Mouse (Mus musculus) right cerebral cortex, postnatal 10 days (tissue): ENCODE results near the gene Arntl.

Experiments used
- DNase-seq, 2 experiments: peaks; one replicate each; pipeline ENCODE4 v3.0.0; 2021; ENCODE audit warnings: low spot score in 2 of 2

Arntl gene

DNA sequence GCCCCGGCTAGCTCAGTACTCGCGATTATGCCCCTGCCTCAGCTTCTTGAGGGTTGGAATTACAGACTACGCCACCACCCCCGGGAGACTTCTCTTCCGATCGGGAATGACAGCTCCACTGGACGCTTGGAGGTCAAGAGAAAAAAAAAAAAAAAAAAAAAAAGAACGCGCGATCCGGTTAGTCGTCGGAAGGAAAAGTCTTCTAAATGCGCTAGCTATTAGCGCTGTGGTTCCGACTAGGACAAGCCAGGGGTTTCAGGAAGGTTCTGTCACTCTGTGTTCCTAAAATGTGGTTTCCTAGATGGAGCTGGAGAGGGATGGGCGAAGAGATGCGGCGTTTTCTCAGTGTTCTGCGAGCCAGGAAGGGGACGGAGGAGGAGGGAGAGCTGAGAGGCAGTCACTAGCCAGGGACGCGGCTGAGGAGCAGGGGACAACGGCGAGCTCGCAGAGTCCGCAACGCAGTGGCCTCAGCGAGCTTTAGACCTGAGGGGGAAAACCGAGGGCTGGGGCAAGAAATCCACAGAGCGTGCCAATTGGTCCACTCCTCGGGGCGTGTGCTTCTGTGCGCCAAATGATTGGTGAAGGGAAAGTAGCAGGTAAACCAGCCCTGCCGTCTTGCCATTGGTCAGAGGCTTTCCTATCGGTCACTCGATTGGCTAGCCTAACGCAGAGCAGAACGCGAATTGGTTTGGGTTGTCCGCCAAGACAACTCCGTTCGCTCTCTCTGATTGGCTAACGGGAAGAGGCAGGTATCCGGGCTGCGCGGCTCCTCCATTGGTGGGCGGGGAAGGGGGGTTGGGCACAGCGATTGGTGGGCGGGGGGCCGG, at the start of gene Arntl:
Arntl (plus strand) TSS at position 822 of the 827 bp plus-strand sequence.
- DNase-seq: peak; percentile 98 to 99

DNA sequence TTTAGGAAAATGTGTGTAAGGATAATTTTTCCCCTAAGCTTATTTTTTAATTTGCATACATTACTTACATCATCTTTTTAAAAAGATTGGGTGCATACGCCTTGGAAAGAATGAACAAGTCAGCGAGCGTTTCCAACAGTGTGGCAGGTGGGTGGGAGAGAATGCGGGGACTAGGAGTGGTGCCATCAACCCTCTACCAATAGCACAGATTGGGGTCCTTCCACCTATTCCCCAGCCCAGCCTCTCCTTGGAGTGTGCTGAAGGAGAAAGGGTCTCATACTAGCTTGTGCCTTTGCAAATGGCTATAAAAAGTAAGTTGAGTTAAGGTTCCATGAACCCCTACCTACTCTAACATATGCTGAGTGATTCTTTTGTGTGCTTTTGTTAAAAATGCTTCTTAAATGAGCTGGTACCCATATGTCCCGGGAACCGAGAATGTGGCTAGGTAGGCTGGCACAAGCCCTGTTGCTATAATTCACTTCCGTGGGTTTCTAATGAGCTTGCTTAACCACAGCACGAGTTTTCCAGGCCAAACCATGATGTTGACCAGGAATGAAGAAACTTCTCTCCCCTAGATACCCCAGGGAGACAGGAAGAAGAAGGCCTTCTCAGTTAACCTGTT, 46.1 kb upstream of the Arntl start:
- peak in 1 of 2 experiments; percentile 40 for DNase-seq

DNA sequence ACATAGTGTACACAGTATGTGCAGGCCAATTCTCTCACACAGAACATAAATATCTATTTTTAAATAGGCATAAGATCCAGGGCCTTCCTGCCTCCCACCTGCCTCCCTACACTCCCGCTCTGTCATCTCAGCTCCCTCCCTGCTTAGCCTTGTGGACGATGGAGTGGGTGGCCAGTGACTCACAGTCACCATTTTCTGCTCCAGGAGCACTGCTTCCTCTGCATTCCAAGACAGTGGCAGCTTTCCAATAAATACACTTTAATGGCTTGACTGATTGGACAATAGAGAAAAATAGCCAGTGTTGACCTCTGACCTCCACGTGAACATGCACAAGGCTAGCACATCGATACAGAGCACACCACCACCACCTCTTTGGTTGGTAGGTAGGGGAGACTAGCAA, 42.5 kb upstream of the Arntl start:
- DNase-seq: no peak

DNA sequence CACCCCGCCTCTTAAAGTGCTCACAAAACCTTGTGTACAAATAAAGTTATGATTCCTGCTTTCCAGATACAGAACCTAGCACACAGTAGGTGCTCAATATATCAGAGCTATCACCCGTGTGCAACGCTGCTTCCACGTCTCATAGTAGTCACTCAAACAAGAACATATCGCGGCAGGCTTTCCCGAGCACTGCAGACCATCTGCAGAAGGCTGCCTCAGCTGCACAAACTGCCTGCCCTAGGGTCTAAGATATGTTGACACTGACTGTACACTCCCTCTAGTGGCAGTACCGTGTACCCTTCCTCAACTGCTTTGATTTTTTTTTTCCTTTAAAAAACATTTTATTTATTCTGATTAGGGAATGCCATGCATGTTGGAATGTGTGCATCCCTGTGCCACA, 40.2 kb upstream of the Arntl start:
- peak in 1 of 2 experiments; percentile 59 for DNase-seq

DNA sequence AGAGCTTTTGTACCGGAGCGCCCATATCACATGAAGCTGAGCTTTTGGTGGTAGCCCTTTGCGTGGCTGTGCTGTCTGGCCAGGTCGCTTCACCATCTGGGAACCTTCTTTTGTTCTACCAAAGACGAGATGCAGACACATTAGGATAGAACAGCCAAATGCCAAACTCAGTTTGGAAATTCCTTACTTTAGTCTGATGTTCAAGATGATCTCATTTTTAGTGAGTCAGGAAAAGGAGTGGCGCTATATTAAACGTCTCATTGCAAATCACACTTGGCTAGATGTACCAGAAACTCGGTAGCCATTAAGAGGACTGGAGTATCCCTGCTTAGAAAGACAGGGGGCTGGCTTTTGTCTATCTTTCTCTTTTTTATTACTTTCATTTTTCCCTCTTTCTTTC, 38.7 kb upstream of the Arntl start:
- no peak for DNase-seq

DNA sequence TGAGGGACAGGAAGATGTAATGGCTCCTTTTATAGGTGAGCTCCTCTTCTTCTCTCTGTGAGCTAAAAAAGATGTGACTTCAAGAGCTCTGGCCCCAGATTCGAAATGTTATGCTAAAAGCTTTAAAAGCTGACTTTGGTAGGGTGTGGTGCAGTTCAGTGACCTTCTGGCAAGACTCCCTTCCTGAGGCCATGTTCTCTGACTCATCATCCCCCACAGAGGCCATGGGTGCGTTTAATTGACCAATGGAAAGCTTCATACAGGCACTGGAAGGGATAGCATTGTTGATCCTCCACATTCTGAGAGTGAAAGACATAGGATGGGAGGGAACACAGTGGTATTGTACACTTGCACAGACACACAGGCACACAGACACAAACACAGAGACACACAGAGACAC, 34.8 kb upstream of the Arntl start:
- no peak for DNase-seq

DNA sequence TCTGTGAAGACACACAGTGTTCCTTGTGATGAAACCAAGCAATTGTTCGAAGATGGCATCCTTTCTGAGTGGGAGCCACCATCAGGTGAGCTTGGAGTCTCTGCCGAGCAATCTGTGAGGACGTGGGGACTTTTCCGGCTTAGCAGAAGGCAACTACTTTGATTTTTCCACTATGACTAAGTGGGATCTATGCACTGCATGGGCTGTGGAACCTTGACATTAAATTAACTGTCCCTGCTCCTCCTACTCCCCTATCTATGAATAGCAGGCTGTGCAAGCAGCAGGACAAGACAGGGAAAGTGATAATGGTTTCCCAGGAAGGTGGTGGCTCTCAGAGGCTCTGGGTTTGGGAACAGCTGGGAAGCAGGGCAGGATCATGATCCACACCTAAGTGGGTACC, 31.8 kb upstream of the Arntl start:
- no peak for DNase-seq

DNA sequence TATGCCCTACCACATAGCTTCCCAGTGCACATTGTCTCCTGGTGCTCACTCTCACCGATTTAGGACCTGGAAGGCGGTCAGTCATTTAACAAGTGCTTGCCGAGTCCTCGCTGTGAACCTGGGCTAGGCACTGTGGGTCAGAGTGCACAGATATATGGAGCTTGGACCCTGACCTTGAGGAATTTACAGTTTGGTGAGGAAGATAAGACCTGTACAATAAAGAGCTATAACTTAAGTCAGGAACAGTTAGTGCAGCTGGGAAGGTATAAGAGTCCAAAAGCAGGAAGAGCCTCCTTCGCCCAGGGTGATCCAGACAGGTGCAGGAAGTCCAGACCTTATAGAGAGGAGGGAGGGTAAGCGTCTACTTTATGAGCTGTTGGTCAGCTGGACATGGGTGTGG, 29.2 kb upstream of the Arntl start:
- DNase-seq: no peak

DNA sequence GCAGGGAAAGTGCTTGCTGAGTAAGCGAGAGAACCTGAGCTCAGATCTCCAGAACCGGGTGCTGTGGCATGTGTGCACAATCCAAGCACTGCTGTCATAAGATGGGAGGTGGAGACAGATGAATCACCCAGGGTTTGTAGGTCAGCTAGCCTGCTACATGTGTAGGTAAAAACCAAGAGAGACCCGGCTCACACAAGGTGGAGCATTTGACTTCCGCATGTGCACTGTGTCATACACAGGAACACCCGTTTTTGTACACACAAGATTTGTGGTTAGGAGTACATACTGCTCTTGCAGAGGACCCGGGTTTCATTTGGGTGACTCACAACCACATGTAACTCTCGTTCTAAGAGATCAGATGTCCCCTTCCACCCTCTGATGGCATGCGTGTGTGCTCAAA, 23.5 kb upstream of the Arntl start:
- no peak for DNase-seq

DNA sequence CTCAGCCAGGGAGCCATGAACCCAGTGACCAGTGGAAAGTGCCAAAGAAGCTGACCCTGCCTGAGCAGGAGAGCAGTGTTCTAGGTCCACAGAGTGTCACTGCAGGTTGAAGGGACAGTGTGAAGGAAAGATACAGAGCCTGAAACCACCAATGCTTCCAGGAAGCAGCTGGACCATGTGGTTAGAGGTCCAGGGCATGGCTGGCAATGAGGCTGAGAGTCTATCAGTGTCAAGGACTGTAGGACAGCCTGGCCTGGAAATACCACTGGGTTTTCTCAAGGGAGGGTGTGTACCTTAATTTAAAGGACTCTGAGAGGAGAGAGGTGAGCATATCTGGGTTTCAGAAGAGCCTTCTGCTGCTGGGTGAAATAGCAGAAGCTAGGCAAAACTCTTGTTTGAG, 22.2 kb upstream of the Arntl start:
- DNase-seq: no peak

DNA sequence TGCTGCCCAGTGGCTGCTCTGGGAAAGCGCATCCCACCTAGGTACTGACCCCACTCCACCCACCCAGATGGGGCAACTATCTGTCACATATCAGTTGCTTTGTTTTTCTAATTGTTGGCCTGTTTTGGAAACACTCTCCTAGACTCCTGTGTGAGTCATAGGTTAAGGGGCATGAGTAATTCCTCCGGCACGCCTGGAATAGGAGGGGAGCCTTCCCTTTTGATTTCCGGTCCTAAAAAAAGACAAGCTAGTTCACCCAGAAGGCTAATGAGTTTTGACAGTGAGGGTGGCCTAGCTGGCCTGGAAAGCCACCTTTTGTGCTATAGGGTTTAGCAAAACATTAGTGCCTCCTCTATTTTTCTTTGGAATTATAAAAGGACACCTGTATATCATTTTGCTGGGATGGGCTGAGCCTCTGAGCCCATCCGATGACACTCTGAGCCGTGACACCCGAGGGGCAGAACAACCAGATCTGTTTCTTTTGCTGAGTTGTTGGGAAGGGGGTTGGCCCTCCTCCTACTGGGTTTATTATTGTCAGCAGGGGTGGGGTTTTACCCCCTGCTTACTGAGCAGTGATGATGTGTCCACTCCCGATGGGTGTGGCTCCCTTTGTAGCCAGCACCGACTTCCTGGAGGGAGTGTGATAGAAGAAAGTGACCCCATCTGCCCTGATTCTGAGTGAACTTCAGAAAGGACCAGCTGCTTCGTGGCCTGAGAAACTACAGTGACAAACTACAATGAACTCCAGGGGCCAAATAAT, 21.0 kb upstream of the Arntl start:
- no peak for DNase-seq

DNA sequence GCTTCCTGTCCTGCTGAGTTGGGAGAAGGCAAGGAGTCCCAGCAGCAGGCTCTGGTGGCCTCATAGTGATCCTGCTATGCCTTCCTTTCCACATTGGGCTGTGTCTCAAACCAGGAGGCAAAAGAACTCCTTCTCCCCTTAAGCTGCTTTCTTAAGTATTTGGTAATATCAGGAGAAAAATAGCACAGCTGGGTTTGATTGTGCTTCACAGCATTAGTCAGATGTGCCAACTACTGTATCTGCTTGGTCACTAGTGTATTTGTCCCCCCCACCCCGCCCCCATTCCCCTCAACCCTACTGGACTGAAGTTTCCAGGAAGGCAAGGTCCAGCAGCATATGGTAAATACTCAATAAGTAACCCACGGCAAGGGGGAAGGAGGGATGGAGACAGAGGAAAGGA, 19.2 kb upstream of the Arntl start:
- DNase-seq: no peak

DNA sequence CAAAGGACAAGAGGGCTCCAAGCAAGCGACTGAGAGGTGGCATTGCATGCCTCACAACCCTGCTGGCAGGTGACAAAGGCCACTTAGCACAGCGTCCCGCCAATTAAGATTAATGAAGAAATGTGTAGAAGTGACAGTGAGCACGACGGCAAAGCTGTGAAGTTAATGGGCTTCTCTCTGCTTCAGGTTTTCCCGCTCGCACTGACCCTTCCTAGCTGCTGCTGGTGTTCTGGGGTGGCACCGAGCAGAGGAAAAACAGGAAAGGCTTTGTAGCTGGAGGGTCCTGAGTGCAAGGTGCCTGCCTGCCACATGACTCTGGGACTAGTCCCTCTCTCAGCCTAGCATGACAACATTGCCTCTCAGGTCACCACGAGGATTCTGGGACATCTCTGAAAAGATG, 18.7 kb upstream of the Arntl start:
- no peak for DNase-seq

DNA sequence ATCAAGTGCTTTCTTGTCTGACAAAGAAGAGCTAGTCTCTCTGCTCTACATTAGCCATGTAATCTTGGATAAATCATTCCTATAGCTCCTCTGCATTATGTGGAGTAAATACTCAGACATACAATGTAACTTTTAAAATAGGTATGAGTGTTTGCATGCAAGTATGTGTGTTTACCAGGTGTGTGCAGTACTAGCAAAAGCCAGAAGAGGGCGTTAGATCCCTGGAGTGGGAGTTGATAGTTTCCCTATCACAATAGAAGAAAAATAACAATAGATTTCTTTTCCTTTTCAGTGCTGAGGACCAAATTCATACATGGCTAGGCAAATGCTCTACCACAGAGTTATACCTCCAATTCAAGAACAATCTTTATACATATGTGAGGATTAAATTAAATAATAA, 15.5 kb upstream of the Arntl start:
- DNase-seq: no peak

DNA sequence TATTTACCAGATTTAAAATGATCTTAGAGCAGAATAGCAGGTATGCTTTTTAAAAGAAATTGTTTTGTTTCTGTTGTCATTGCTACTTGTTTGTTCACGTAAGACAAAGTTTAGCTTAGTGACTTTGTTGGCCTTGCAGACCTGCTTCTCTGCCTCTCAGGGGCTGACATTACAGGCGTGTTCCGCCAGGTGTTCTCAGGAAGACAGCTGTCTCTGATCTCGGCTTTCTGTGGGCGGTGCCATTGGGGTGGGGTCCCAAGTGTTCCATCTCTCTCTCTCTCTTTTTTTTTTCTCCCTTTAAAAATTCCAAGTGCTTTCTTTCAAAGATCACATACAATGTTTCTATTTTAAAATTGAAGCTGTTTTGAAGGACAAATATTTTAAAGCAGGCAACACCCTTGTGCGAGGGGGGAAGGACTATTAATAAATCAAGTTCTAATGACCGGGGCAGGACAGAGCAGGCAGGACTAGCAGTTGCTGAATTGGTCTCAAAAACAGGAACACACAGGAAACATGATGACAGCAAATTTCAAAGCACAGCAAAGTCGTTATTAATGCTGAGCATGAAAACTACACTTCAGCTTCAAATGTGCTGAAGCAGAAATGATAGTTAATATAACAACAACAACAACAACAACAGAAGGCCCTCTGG, 14.4 kb upstream of the Arntl start:
- DNase-seq: no peak

DNA sequence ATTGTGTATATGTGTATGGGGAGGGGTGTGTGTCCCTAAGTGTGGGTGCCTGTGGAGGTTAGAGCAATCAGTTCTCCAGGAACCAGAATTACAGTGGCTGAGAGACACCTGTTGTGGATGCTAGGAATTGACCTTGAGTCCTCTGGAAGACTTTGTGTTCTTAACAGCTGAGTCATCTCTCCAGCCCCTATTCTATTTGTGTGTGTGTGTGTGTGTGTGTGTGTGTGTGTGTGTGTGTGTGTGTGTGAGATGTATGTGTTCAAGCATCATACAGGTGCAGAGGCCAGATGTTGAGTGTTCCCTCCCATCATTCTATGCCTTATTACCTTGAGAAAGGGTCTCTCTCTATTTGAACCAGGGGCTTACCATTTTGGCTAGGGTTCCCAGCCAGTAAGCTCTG, 13.4 kb upstream of the Arntl start:
- no peak for DNase-seq

DNA sequence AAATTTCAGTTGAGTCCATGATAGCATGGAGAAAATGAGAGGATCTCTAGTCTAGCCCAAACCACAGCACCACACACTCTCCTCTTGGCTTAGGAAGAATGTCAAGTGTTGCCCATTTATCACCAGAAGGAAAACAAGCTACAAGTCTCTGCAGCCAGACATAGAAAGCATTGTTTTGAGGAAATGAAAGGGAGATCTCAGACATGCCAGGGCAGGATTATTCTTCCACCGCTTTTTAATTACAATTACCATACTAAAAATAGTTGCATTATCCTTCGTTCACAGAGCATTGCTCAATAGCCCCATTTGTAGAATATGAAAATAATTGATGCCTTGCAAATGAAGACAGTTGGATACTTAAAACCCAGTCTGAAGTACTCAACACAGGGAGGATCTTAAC, 12.0 kb upstream of the Arntl start:
- DNase-seq: no peak

DNA sequence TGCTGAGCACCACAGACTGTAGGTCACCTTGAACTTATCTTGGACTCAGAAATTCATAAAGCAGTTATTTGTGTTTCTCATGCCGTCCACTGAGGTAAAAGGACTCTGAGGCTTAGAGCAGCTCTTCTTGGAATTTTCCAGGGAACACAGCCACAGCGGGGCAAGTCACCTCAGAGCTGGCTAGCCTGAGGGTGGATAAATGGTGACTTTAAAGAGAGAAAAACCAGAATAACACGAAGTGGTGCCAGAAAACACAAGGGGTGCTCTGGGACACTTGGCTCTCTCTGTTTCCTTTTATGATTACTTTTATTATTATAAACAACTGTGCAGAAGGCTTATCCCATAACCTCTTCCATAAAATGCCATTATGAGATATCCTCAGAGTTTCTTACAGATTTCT, 11.1 kb upstream of the Arntl start:
- no peak for DNase-seq

DNA sequence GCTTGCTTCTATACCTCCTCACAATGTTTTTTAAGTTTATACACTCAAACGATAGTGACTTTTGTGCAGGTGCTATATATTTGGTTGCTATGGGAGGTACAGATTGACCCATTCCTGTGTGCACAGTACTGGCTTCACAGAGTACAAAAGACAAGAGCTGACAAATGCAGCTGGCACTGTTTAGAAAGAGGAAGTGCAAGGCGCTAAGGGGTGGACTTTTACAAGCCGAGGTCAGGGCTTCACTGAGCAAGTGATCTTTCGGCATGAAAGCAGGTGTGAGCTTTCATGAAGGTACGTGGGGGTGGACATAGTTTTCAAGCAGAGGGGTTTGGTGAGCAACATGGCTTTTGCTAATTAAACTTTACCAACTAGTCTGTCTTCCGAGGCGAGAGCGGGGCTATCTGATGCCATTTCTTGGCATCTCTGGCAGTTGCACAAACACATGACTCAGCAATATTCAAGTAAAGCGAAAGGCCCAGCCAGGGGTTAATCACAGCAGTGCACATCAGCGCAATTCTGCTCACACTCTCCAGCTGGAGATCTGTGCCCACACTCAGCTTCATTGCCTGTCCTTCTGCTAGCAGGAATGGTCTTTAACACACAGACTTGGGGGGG, 10.0 kb upstream of the Arntl start:
- DNase-seq: no peak

DNA sequence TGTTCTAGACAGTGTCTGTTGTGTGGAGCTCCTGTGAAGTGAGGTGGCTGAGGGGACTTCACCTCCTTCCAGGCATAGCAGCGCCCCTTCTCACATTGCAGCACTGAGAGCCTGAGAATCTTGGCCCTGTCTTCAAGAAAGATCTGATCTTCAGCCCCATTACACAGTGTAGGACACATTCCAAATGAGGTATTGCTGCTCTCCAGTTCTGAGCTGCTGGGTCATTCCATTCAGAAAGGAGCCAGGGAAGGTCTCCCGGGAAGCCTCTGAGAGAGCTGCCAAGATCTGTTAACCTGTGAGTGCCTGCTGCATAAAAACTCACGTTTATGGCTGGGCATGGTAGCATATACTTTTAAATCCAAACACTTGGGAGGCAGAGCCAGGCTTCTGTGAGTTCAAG, 5.7 kb upstream of the Arntl start:
- DNase-seq: peak in 1 of 2 experiments; percentile 40

DNA sequence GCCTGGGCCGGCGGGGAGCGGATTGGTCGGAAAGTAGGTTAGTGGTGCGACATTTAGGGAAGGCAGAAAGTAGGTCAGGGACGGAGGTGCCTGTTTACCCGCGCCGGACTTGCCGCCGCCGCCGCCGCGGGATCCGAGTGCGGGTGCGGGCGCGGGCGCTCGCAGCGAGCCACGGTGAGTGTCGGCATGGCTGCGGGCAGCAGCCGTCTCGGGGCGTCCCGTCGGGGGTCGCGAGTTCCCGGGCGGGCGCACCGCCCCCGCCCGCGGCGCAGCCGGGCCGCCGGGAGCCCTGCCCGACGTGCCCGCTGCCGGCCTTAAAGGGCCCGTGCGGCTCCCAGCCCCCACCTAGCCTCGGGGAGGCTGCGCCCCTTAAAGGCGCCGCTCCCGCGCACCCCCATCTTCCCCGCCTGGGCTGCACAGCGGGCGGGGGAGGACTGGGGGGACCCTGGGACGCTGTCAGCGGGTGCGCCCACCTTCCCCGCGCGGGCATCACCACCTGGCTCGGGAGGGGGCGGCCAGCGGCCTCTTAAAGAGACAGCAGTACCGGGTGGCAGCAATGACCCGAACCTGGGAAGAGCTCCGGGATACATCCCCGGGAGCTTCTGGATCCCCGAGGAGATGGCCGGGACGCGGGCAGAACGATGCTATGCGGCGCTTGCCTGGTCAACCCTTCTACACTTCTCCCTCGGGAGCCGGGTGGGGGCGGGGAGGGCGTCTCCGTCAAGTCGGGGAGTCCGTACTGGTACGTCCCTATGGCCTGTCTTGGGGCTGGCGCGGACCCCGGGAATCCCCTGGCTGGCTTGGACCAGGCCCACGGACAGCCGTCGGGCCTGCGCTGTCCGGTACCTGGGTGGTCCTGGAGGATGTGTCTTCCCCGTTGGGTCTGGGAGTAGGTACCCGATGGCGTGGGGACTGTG, 464 bp downstream of the Arntl start:
- DNase-seq: peak; percentile 77 to 79
